Mouse (Mus musculus): ENCODE measurements at regions not wholly inside any gene's neighbourhood (a gene's known extent, or its start where the extent isn't known, plus 50 kb on each side); places are given as distances from the start of the nearest gene placed in this dataset.
"Not testable (repeated sequence)": the region's sequence is repeated elsewhere in the genome, so short reads cannot be mapped to it uniquely, and the experiment has no call there.

- ATAC-seq (replicated peaks; ENCODE audit: poor library complexity, severe bottlenecking): no peak
These were observed 211.0 kb upstream of the Slc7a11 start for GRCm38 (mm10) chr3:50654441-50654840.

GRCm38 (mm10) chr3:50652265-50652664 is 208.9 kb upstream of the Slc7a11 start:
- no peak for ATAC-seq (replicated peaks; ENCODE audit: poor library complexity, severe bottlenecking)

GRCm38 (mm10) chr3:50643068-50643467 is 199.7 kb upstream of the Slc7a11 start:
- ATAC-seq (replicated peaks; ENCODE audit: poor library complexity, severe bottlenecking): no peak

- no peak for ATAC-seq (replicated peaks; ENCODE audit: poor library complexity, severe bottlenecking)
These were observed 196.5 kb upstream of the Slc7a11 start for GRCm38 (mm10) chr3:50639907-50640323.

GRCm38 (mm10) chr3:50634457-50635075 is 191.2 kb upstream of the Slc7a11 start:
- ATAC-seq (replicated peaks; ENCODE audit: poor library complexity, severe bottlenecking): no peak

GRCm38 (mm10) chr3:50631286-50631685 is 187.9 kb upstream of the Slc7a11 start:
- ATAC-seq (replicated peaks; ENCODE audit: poor library complexity, severe bottlenecking): peak; percentile 64

- ATAC-seq (replicated peaks; ENCODE audit: poor library complexity, severe bottlenecking): peak; percentile 99
These were observed 184.8 kb upstream of the Slc7a11 start for GRCm38 (mm10) chr3:50628092-50628696.

GRCm38 (mm10) chr3:50621176-50621575 is 177.8 kb upstream of the Slc7a11 start:
- not testable (repeated sequence) for ATAC-seq (replicated peaks; ENCODE audit: poor library complexity, severe bottlenecking)

- no peak for ATAC-seq (replicated peaks; ENCODE audit: poor library complexity, severe bottlenecking)
These were observed 175.6 kb upstream of the Slc7a11 start for GRCm38 (mm10) chr3:50619061-50619460.

- peak; percentile 93 for ATAC-seq (replicated peaks; ENCODE audit: poor library complexity, severe bottlenecking)
These were observed 172.2 kb upstream of the Slc7a11 start for GRCm38 (mm10) chr3:50615384-50616285.

GRCm38 (mm10) chr3:50613011-50613410 is 169.6 kb upstream of the Slc7a11 start:
- no peak for ATAC-seq (replicated peaks; ENCODE audit: poor library complexity, severe bottlenecking)

- no peak for ATAC-seq (replicated peaks; ENCODE audit: poor library complexity, severe bottlenecking)
These were observed 166.1 kb upstream of the Slc7a11 start for GRCm38 (mm10) chr3:50609341-50610012.

GRCm38 (mm10) chr3:50607736-50608135 is 164.3 kb upstream of the Slc7a11 start:
- peak; percentile 87 for ATAC-seq (replicated peaks; ENCODE audit: poor library complexity, severe bottlenecking)

- ATAC-seq (replicated peaks; ENCODE audit: poor library complexity, severe bottlenecking): no peak
These were observed 163.6 kb upstream of the Slc7a11 start for GRCm38 (mm10) chr3:50606986-50607385.

GRCm38 (mm10) chr3:50605750-50606149 is 162.3 kb upstream of the Slc7a11 start:
- peak; percentile 83 for ATAC-seq (replicated peaks; ENCODE audit: poor library complexity, severe bottlenecking)

- ATAC-seq (replicated peaks; ENCODE audit: poor library complexity, severe bottlenecking): no peak
These were observed 159.8 kb upstream of the Slc7a11 start for GRCm38 (mm10) chr3:50603182-50603581.

GRCm38 (mm10) chr3:50595732-50596131 is 152.3 kb upstream of the Slc7a11 start:
- ATAC-seq (replicated peaks; ENCODE audit: poor library complexity, severe bottlenecking): no peak

- ATAC-seq (replicated peaks; ENCODE audit: poor library complexity, severe bottlenecking): 0 out of 2 replicates have a peak, but pooled peaks have one; percentile 28
These were observed 140.9 kb upstream of the Slc7a11 start for GRCm38 (mm10) chr3:50584323-50584722.

- peak; percentile 91 for ATAC-seq (replicated peaks; ENCODE audit: poor library complexity, severe bottlenecking)
These were observed 140.1 kb upstream of the Slc7a11 start for GRCm38 (mm10) chr3:50583475-50583874.

- no peak for ATAC-seq (replicated peaks; ENCODE audit: poor library complexity, severe bottlenecking)
These were observed 131.0 kb upstream of the Slc7a11 start for GRCm38 (mm10) chr3:50574388-50574787.

- ATAC-seq (replicated peaks; ENCODE audit: poor library complexity, severe bottlenecking): no peak
These were observed 126.6 kb upstream of the Slc7a11 start for GRCm38 (mm10) chr3:50570027-50570426.

Data from granulocyte monocyte progenitor cell, adult 5-6 weeks (primary cell).